Mouse (Mus musculus) WW6 (cell line): Measurements from ENCODE around the gene Zfp597.

Experiments used
- DNase-seq: peaks from one replicate; pipeline ENCODE4 v3.0.0-alpha.2; 2013; ENCODE audit warnings: low read depth, low spot score

The Zfp597 gene

GRCm38 (mm10) chr16:3884201-3885064 lies at the start of gene Zfp597, which contains the start of gene Gm20695:
Gene Zfp597 (minus strand): TSS chr16:3884561.
Gene Gm20695 (plus strand): TSS chr16:3884648.
- DNase-seq, result peak; percentile 71

DNA sequence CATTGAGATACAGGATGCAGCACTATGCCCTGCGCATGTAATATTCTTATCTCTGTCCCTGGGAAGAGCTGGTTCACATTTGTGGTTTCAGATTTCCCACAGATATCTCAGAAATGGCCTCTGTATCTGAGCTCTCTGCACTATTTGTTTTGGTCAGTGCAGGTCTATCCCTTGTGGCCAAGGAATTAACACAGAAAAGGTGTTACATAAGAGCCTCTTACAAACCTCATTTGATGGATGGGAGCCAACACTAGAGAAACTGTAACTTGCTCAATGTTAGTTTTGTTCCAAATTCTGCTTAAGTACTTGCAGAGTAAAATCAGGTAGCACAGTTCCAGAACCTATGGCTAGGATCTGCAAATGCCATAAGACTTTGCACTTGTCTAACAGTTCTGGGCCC lies 49.7 kb upstream of the Zfp597 start:
- DNase-seq, result no peak

DNA sequence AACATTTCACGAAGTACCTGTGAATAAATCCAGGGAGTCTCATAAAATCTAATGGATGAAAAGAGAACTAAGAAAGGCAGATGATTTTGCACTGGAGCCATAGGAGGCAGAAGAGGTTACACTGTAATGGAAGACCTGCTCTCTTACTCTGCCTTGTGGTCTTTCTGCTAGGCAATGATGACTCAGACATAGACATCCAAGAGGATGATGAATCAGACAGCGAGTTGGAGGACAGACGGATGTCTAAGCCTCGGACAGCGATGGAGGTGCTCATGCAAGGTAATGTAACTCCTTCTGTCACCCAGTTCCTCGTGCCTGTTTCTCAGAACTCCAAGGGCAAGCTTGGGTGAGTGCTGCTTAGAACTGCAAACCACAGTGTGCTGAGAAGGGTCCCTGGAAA lies 49.2 kb upstream of the Zfp597 start:
- no peak for DNase-seq

GRCm38 (mm10) chr16:3929151-3929550 lies 44.8 kb upstream of the Zfp597 start:
- no peak for DNase-seq

GRCm38 (mm10) chr16:3928582-3928981 lies 44.2 kb upstream of the Zfp597 start:
- DNase-seq, result no peak

GRCm38 (mm10) chr16:3923966-3924365 lies 39.6 kb upstream of the Zfp597 start:
- no peak for DNase-seq

DNA sequence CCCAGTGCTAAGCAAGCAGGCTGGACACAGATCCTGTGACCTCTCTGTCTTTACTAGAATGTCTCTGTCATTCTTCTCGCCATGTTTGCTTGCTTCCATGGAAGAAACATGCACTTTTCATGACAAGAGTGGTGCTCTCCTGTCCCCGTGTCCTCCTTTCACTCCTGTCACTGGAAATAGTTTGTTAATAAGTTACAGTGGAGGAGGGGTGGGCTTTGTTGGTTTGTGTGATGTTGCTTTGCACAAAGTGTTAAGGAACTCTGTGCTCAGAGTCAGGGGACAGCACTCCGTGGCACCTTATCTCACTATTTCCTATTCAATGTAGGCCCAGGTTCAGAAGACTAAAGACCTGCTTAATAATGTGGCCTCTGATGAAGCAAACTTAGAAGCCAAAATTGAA lies 39.2 kb upstream of the Zfp597 start:
- DNase-seq, result no peak

DNA sequence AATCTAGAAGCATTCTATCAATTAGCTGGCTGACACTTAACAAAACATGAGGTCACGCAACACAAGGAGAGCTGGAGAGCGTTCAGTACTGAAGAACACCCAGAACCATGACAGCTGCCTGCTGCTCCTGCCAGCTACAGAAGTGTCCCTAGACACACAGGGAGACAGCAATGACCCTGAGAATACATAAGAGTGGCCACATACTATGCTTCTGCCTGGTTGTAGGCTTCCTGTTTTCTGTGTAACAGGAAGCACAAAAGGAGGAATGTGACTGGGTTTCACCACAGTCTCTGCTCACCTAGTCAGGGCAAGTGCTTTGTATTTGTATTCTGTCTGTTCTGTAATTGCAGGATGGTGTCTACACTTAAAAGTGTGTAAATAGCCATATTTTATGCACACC lies 36.4 kb upstream of the Zfp597 start:
- no peak for DNase-seq

GRCm38 (mm10) chr16:3909118-3909517 lies 24.8 kb upstream of the Zfp597 start:
- DNase-seq, result no peak

GRCm38 (mm10) chr16:3908537-3909111 lies 24.3 kb upstream of the Zfp597 start, which contains the start of the genes 1700037C18Rik and Cluap1:
Gene 1700037C18Rik (minus strand): TSS chr16:3908689.
Gene Cluap1 (plus strand): TSS chr16:3908801.
- DNase-seq, result peak; percentile 80

- DNase-seq, result no peak
Observed at GRCm38 (mm10) chr16:3907471-3907870, 23.1 kb upstream of the Zfp597 start.

DNA sequence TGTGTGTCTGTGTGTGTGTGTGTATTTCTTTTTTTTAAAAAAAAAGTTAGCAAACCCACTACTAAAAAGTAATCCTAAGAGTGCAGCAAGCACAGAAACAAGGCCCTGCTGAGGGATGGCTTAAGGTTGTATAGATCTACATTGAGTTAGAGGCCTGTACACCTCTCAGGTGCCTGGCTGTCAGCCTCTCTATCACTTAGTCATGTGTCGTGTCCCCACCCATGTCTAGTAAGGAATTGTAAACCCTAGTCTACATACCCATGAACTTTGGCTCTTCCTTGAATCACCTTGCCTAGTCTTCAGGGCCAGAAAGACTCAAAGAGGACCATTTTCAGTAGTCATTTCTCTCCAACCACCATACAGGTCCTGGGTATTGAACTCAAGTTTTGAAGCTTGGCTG lies 12.2 kb upstream of the Zfp597 start:
- DNase-seq, result no peak

DNA sequence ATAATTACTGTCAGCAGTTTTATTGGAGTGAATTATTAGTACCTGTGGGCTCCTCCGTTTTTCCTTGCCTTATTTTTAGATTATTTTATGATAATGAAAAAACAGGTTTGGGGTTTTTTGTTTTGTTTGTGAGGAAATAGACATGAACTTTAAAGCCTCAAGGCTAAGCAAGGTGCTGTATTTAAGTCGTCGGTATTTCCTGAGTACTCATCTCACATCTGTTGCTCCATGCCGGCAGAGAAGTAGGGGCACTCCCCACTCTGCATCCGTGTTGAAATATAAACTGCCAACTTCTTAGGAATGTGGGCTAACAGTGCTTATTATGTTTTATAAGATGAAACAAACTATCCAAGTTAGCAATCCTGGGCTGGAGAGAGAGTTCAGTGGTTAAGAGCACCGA lies 11.7 kb upstream of the Zfp597 start:
- DNase-seq, result no peak

DNA sequence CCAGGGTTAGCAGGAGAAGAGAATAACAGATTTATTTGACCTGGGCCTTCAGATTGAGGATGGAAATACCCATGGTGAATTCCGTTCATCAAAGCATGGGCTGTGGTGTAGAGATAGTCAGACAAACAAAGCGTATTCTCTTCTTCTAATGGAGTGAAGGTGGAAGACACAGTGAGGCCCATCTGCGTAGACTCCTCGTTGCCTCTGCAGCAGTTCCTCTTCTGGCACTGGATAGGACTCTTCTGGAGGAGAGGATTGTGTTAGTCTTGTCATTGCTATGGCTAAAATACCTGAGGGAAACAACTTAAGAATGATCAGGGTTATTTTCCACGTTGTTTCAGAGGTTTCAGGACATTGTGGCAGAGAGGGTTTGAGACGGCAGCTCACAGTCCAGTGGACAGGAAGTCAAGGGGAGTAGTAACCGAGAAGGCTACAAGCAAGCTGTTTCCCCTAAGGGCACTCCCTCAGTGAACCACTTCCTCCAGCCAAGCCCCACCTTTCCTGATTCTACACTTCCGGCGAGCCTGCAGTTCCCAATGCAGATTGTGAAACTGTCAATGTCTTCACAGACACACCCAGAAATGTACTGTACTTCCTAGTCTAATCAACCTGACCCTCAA lies 10.9 kb upstream of the Zfp597 start:
- no peak for DNase-seq

DNA sequence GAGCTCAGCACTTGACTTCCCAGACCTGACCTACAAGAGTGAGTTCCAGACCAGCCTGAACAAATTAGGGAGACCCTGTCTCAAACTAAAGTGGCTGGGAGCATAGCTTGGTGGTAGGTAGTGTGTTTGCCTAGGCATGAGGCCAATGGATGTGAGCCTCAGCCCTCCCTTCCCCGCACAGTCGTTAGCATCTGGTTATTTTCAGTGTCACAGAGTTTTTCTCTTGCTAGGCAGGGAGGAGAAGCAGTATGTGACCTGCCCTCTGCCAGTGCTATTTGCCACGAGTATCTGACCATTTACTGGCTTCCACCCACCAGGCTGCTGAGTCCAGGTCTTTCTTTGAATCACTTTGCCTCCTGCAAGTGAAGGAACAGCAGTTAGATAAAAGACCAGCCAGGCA lies 9.4 kb upstream of the Zfp597 start:
- no peak for DNase-seq

DNA sequence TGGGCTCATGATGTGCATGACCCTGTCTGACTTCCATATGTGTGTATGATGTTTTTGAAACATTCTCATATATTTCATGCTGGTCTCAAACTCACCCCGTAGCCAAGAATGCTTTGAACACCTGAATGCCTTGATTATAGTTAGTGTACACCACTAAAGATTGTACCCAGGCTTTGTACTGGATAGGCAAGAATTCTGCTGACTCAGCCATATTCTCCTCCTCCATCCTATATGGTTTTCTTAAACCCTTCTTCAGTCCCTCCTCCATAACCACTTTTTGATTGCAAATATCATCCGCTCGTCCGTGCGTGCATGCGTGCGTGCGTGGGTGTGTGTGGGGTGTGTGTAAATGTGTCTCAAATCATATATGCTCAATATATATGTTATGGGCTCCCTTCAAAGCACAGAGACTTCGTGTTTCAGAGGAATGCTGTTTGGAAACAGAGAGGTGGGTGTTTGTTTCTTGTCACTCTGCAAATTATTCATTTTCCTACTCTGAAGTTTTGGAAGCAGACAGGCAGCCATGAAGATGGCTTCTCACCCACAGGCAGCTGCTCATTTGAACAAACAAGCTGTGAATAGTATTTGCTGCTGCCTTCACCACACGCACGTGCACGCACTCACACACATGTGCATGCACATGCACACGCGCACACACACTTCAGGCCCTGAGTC lies 7.4 kb upstream of the Zfp597 start:
- DNase-seq, result no peak

DNA sequence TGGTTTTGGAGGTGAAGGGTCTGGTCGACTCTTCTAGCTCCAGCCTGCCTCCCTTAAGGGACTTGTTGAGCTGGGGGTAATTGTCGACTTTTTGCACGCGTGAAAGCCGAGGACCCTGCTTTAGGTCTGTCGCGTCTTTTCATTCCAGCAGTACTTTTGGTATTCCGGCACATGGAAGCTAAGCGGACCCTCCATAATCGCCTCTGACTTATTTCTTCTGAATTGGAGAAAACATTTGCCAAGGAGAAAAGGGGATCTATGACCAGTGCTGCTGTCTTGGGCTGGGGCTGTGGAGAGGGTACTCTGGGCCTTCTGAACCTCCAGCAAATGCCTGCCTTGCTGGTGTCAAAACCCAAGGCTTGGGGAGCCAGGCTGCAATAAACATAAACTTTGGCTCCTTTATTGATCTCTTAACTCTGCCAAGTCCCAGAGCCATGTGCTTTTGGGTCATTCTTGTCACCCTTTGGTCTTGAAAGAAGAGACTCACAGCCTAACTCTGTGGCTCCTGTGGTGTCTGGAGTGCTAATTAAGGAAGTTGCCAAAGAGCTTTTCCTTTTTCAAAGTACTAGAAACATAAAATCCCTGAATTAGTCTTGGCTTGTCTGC lies 807 bp upstream of the Zfp597 start:
- no peak for DNase-seq

GRCm38 (mm10) chr16:3876346-3876745 lies 8.0 kb downstream of the Zfp597 start:
- no peak for DNase-seq

DNA sequence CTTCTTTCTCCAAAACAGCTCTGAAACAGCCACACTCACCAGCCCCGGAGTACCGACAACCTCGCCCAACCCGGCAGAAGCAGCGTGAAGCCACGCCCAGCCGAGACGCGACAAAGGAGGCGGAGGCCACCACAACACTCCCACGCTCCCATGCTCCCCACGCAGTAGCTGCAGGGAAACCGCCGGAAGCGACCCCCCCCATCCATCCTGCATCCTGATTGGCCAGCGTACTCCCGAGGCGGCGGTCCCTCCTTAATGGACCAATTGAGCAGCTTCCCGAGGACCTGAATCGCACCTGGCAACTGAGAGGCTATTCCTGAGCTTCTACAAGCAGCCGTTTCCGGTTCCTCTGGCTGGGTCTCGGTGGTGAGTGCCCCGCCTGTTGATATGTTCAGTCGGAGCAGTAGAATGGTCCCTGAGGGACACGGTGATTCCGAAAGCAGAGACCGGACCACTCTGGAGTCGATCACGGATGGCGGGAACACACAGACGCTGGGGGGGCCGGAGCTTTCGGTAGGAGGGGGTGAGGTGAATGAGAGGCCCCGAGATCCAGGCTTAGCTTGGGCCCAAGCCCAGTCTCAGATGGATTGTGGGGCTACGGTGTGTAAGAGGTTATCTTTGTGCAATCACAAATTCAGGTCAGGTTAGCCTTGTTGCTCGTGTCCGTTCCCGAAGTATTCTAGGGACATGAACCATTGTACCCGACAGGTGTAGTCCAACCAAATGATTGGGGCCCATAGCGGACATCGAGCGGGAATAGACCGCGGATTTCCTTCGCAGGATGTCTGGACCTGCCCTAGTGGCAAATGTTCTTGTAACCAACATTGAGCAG lies 11.9 kb downstream of the Zfp597 start, which contains the start of gene Naa60:
Gene Naa60 (plus strand): TSS at position 160 of the 832 bp plus-strand sequence.
- DNase-seq, result peak; percentile 93

GRCm38 (mm10) chr16:3871815-3872214 lies 12.5 kb downstream of the Zfp597 start:
- DNase-seq, result no peak

- DNase-seq, result no peak
Observed at GRCm38 (mm10) chr16:3859254-3859653, 25.1 kb downstream of the Zfp597 start.
